Mouse (Mus musculus) C2C12 (cell line): ENCODE measurements around the gene Trappc2.

Experiments
- CTCF ChIP-seq: IDR thresholded peaks from one replicate; pipeline ENCODE4 v1.5.1; 2011; ENCODE audit not compliant: control insufficient read depth, insufficient read depth, insufficient read length
- USF1 ChIP-seq: IDR thresholded peaks from one replicate; pipeline ENCODE4 v1.6.1; 2011; ENCODE audit warnings: low read depth, mild to moderate bottlenecking, control low read depth, moderate library complexity

DNA sequence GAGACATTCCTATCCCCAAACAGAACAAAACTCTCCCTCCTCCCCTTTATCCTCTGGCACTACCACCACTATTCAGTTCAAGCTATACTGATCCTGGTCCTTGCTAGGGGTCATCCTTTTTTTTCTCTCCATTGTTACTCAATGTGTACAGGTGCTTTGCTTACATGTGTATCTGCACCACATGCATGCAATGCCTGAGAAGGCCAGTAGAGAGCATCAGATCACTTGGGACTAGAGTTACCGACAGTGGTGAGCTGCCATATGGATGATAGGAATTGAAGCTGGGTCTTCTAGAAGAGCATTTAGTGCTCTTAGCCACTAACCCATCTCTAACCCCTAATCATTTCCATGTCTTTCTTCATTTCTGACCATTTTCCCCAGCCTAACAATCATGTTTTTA, 46.6 kb upstream of the Trappc2 start:
- TF ChIP-seq CTCF (no peak), USF1 (no peak)
